Mouse (Mus musculus): ENCODE measurements around the gene Bad. TPM values are rescaled to one million over a fixed set of nuclear protein-coding genes. Genes with fewer than 3 reads are reported as not detected.

Gene Bad
- total RNA-seq, 2 experiments from 2014 or later, result 46.2 to 47.1 TPM

DNA sequence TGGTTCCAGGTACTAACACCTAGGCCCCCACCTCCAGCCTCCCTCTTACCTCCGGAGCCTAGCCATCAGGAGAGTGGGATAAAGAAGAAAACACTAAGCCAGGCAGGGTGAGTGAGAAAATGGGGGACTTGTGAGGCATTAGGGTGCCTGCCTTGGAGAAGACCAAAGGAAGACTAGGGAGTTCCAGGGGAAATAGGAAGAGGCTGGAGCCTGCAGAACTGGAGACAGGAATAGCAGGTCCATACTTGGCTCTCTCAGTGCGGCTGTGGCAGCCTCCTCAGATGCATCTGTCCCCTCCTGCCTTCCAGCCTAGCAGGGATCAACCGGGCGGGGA lies 8.6 kb upstream of the Bad start:
- intact Hi-C loops (cut with DNase I), result no loop called here
- DNase-seq, result no peak

GRCm38 (mm10) chr19:6933436-6934194 lies 8.0 kb upstream of the Bad start:
- DNase-seq, result peak; percentile 45
- intact Hi-C loops (cut with DNase I), result no loop called here

GRCm38 (mm10) chr19:6934195-6934977 lies 7.3 kb upstream of the Bad start, which contains the start of gene Kcnk4:
Gene Kcnk4, minus strand, starts transcription at chr19:6934515.
- no peak for DNase-seq
- intact Hi-C loops (cut with DNase I), result no loop called here

- intact Hi-C loops (cut with DNase I), result no loop called here
- no peak for DNase-seq
Measured at GRCm38 (mm10) chr19:6936299-6936698, 5.4 kb upstream of the Bad start.

DNA sequence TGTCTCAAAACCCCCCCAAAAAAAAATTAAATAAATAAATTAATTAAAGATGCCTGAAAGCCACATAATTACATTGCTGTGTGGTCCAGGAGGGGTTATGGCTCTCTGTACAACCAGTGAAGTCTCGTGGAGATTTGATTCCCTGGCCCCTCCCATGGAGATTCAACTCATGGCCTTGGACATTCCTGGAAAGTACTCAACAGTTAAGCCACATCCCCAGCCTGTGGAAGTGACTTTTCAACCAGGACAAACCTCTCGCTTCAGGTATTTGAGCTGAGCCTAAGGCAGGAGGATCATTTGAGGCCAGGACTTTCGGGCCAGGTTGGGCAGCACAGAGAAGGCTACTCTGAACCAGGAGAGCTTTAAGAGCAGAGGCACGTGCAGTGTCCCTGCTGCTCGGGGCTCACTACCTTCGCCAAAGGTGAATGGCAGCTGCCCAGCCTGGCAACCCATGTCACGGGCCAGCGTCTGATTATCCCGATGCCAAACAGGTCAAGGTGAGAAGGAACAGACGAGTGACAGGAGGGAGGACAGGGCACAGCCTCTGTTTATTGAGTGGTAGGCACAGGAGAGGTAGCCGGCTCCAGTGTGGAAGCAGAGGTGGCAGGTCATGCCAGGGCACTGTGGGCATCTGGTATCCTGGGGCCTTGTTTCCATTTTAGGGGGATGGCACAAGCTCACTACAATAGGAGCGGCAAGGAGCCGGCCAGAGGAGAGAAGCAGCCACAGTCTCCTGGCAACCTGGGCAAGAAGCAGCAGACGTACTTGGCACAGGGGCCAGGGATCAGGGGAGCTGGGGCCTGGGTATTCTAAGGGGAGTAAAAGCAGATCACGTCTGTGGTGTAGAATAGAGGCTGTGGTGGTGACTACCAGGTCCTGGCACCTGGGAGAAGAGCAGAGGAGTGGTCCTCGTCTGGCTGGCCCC lies 3.9 kb upstream of the Bad start:
- peak; percentile 38 for DNase-seq

GRCm38 (mm10) chr19:6939106-6940002 lies 2.3 kb upstream of the Bad start:
- intact Hi-C loops (cut with DNase I), result no loop called here
- DNase-seq, result no peak

More for the DNA sequence above, 3.9 kb upstream of the Bad start:
- intact Hi-C loops (cut with DNase I), result no loop called here

DNA sequence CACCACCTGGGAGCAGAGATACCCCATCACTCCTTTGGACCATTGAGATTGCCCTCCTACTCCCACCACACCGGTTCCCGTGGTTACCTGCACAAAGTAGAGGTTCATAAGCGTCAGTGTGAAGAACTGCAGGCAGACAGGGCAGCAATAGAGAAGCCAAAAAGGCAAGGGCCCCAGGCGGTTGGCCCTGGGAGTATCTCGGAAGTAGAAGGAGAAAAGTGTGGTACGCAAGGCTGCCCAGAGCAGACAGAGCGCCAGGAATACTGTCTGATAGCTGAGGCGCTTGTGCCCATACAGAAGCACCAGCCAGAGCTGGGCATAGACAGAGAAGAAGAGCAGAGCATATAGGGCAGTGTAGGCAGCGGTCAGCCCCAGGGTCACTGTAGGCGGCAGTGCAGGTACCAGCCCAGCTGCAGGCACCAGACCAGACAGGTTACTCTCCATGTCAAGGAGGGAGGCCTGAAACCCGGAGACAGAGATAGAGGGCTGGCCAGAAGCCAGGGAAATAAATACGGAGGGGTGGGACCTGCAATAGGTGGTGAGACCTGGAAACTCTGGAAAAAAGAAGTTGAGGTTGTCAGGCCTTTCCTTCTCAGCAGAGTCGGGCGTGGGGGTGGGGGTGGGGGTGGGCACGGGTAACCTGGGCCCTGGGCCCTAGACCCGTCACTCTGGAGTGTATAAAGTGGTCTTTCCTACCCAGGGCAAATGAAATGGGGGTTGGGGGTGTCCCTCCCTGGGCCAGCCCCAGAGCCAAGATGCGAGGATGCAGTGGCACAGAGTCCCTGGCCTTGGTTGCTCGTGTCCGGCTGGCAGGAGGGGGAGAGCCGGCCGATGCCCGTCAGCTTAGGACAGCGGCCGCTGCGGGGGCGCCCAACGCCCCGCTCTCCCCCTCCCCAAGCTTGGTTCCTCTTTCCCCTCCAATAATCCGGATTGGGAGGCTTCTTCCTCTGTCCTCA lies 987 bp upstream of the Bad start:
- no peak for DNase-seq
- intact Hi-C loops (cut with DNase I), result no loop called here

DNA sequence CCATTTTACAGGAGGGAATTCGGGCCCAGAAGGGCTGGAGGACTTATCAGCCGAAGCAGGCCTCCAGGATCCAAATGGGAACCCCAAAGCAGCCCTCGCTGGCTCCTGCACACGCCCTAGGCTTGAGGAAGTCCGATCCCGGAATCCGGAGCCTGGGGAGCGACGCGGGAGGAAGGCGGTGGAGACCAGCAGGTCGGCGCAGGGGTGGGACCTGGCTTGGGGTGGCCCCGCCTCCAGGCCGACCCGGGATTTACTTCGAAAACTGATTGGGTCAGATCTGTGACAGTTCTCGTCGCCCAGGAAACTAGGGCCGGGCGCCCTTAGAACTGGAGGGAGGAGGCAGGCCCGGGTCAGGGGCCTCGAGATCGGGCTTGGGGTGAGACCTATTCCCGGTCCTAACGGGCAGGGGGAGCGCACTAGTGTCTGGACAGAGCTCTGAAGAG lies 609 bp downstream of the Bad start, which contains the start of gene Gpr137:
Gpr137 (minus strand) TSS at position 232 of the 443 bp plus-strand sequence.
- DNase-seq, result peak; percentile 93
- intact Hi-C loops (cut with DNase I), result no loop called here

GRCm38 (mm10) chr19:6942764-6943163 lies 1.1 kb downstream of the Bad start:
- intact Hi-C loops (cut with DNase I), result no loop called here
- no peak for DNase-seq

DNA sequence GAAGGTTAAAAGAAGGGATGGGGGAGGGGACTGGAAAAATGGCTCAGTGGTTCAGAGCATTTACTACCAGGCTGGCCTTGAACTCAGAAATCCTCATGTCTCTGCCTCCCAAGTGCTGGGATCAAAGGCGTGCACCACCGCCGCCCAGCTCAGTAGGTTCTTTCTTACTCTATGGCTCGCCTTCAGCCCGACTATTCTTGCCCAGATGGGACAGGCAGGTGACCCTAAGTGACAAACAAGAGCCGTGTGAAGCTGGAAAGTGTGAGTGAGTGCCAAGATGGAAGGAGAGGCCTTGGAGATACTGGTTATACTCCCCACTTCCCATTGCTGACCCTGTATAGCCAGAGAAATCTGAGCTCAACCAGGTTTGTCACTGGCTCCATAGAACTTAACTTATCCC lies 2.0 kb downstream of the Bad start:
- DNase-seq, result no peak
- intact Hi-C loops (cut with DNase I), result no loop called here

GRCm38 (mm10) chr19:6947742-6948141 lies 6.1 kb downstream of the Bad start:
- DNase-seq, result no peak
- intact Hi-C loops (cut with DNase I), result loop anchor here (5.0 kb wide), 1 partner anchor 700 kb away; no protein-coding TSS in a partner anchor

GRCm38 (mm10) chr19:6948186-6948585 lies 6.5 kb downstream of the Bad start:
- intact Hi-C loops (cut with DNase I), result loop anchor here (5.0 kb wide), 1 partner anchor 701 kb away; no protein-coding TSS in a partner anchor
- peak; percentile 77 for DNase-seq

- no peak for DNase-seq
Measured at GRCm38 (mm10) chr19:6949532-6949931, 7.9 kb downstream of the Bad start.

GRCm38 (mm10) chr19:6949951-6950350 lies 8.3 kb downstream of the Bad start:
- no peak for DNase-seq
- intact Hi-C loops (cut with DNase I), result loop anchor here (5.0 kb wide), 1 partner anchor 703 kb away; no protein-coding TSS in a partner anchor

More at GRCm38 (mm10) chr19:6949532-6949931, 7.9 kb downstream of the Bad start:
- intact Hi-C loops (cut with DNase I), result loop anchor here (5.0 kb wide), 1 partner anchor 702 kb away; no protein-coding TSS in a partner anchor

- DNase-seq, result peak; percentile 43
- intact Hi-C loops (cut with DNase I), result no loop called here
Measured at GRCm38 (mm10) chr19:6950613-6951153, 9.0 kb downstream of the Bad start.

DNA sequence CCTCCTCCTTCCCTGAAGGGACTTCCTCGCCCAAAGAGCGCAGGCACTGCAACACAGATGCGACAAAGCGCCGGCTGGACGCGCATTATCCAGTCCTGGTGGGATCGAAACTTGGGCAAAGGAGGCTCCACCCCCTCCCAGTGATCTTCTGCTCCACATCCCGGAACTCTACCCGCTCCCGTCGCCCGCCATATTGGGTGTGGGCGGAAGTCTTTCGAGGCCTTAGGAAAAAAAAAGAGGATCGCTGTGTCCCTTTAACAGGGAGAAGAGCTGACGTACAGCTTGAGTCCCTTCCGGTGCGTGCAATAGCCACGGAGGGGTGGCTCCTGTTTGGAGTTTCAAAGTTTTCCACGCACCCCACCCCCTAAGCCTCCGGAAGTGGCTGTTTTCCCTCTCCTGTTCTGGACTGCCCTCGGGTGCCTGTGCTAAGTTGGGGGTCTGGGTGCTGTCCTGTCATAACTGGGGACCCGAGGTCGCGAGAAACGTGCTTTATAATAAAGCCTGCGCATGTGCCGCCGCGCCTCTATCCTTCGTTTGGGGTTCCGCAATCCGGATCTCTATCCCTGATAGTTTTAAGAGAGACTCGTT lies 9.8 kb downstream of the Bad start:
- peak; percentile 93 for DNase-seq
- intact Hi-C loops (cut with DNase I), result no loop called here

GRCm38 (mm10) chr19:6951994-6952711 lies 10.5 kb downstream of the Bad start:
- intact Hi-C loops (cut with DNase I), result no loop called here
- peak; percentile 75 for DNase-seq

All from left cerebral cortex, postnatal 4 days (tissue).